Mouse (Mus musculus) bone marrow, adult 2 months (tissue): ENCODE data around the gene Rala. TPM values are rescaled to one million over a fixed set of nuclear protein-coding genes. Genes with fewer than 3 reads are reported as not detected.

Experiments
- H3K27ac ChIP-seq: fragments of 200-500 bp; 2 replicates; pipeline ENCODE4 v1.5.1; 2012; ENCODE audit warnings: low read depth, mild to moderate bottlenecking, control low read depth, inconsistent platforms, low read length; ENCODE audit not compliant: control insufficient read depth, poor library complexity, insufficient read depth
- H3K4me1 ChIP-seq: fragments of 200-500 bp; 2 replicates; pipeline ENCODE4 v1.6.1; 2011; ENCODE audit warnings: low read length; ENCODE audit not compliant: control insufficient read depth, insufficient read depth
- H3K4me3 ChIP-seq: fragments of 200-500 bp; replicated peaks from 2 replicates; pipeline ENCODE3; 2011; ENCODE audit warnings: mild to moderate bottlenecking, low read depth, low read length, control low read depth; ENCODE audit not compliant: control insufficient read depth
- CTCF ChIP-seq: fragments of 200-500 bp; IDR thresholded peaks from 2 replicates; pipeline ENCODE4 v1.5.1; 2011; ENCODE audit warnings: low read length, control low read depth; ENCODE audit not compliant: control insufficient read depth, insufficient read depth
- POLR2A ChIP-seq: fragments of 200-500 bp; IDR thresholded peaks from 2 replicates; pipeline ENCODE4 v1.6.1; 2011; ENCODE audit warnings: low read depth, mild to moderate bottlenecking, control low read depth, low read length, borderline replicate concordance; ENCODE audit not compliant: control insufficient read depth
- WGBS: fragments of 180-500 bp; shearing (Covaris S2); methylation state at CpG from one replicate; pipeline ENCODE4 v1.1.7; 2018; 5-methylcytosine and 5-hydroxymethylcytosine counted together
- polyA plus RNA-seq: library from polyadenylated mRNA; stranded (reverse); fragments of >200 nt; gene quantifications from 2 replicates; pipeline ENCODE4 v1.2.4, GENCODE M21; 2011; ENCODE audit warnings: low replicate concordance; ENCODE audit not compliant: missing spikeins, insufficient read depth, insufficient read length

Gene Rala
- polyA plus RNA-seq, 1 experiment: 19.0 TPM

DNA sequence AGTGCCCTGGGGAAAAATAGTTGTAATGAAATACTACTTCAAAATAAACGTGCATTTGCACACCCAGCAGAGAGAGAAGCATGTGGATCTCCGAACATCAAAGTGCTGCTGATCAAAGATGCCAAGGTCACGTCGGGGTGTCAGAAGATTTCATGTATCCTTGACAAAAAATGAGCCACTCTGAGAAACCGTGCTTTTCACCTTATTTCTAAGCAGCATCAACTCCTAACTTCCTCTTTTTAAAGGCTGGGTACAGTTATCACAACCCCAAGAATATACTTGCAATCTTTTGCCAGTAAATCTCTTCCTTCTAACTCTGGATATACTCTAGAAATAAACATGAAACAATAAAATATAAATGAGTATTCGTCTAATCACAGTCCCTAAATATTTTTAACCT is 1.7 kb downstream of the Rala start:
- H3K4me1 ChIP-seq: no peaks in the 10 kb centered on the region; the same call in 1 of the 2 replicates
- H3K4me3 ChIP-seq: no peak overlapping the region
- no peak overlapping the region for H3K27ac ChIP-seq
- 48% methylated on average over 6 of the region's 6 CpGs for WGBS
- TF ChIP-seq POLR2A (no peak), CTCF (no peak)

DNA sequence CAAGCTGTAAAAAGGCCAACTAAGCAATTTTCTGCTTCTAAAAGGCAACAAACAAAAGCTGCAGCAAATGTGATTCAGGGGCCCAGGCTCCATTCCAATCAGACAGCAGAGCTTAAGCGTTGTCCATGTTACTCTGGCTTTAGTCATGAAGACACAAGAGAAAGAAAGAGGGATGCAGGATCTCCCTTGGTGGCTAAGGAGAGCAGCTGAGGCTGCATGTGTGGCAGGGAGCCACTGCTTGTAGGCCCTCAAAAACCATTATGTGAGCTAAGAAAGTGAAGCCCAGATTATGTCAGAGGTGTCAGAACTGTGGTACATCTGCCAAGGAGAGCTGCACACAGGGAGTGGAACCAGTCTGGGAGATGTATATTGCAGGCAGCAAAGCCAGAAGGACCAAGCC is 36.7 kb downstream of the Rala start:
- TF ChIP-seq CTCF (no peak), POLR2A (no peak)
- H3K4me1 ChIP-seq: no peaks in the 10 kb centered on the region
- 76% methylated on average over 1 of the region's 1 CpGs for WGBS
- no peak overlapping the region for H3K27ac ChIP-seq
- no peak overlapping the region for H3K4me3 ChIP-seq

DNA sequence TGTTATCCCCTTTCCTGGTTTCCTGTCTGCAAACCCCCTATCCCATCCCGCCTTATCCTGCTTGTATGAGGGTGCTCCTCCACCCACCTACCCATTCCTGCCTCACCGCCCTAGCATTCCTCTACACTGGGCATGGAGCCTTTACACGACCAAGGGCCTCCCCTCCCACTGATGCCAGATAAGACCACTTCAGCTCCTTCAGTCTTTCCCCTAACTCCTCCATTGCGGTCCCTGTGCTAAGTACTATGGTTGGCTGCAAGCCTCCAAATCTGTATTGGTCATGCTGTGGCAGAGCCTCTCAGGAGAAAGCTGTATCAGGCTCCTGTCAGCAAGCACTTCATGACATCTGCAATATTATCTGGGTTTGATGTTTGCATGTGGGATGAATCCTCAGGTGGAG is 42.6 kb downstream of the Rala start:
- TF ChIP-seq POLR2A (no peak), CTCF (no peak)
- WGBS: 84% methylated on average over 4 of the region's 4 CpGs
- H3K4me3 ChIP-seq: no peak overlapping the region
- no peak overlapping the region for H3K27ac ChIP-seq
- H3K4me1 ChIP-seq: no peaks in the 10 kb centered on the region

DNA sequence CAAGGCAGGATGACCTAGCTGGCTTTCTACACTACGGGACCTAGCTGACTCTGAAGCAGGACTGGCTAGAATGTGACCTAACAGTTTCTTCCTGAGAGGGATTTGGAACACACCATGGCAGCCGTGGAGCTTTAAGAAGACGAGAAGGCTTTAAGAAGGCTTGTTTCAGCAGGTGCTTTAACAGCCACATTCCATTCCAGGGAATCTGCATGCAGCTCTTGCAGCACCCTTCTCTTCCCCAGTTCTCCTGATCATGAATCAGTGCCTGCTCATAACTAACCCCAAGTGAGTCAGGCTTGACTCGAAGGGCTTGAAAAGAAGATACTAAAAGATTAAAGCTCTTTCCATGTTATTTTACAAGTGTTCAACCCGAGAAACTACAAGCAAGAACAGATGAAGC is 43.4 kb downstream of the Rala start:
- whole genome bisulfite sequencing: 82% methylated on average over 5 of the region's 5 CpGs
- no peak for TF ChIP-seq POLR2A
- no peak for TF ChIP-seq CTCF
- Histone ChIP-seq H3K27ac (no peak overlapping the region), H3K4me1 (no peaks in the 10 kb centered on the region), H3K4me3 (no peak overlapping the region)

DNA sequence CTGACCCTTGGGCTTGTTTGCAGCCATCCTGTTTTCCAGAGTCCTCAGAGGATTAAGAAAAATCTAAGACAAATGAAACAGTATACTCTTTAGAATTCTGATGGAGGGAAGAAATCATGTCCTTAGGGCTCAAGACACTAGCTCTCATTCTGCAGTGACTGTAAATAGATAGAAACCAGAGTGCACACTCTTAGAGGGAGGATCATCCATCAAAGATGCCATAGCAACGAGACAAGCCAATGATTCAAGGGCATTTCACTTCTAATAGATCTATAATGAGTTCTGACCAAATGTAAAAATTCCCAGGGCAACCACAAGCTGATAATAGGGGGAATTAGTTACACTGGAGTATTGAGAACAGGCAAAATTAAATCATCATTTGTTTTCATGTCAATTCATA is 47.0 kb downstream of the Rala start:
- 77% methylated on average over 1 of the region's 1 CpGs for WGBS
- Histone ChIP-seq H3K4me1 (no peaks in the 10 kb centered on the region), H3K27ac (no peak overlapping the region), H3K4me3 (no peak overlapping the region)
- TF ChIP-seq POLR2A (no peak), CTCF (no peak)

DNA sequence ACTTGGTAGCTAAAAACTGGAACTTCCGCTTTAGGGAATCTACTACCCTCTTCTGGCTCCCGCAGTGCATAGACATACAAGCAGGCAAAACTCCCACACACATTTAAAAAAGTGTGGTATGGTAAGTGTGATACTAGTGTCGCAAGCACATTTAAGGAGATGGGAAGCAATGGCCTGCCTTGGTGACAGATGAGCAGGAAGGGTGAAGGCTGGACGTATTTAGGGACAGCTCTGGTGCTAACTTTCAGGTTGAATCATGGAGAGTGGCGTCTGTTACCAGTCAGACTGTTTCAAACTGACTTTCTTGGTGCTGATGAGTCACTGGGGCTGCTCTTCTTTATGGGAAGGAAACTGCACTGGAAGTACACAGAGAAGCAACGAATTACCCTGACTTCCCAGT is 52.5 kb downstream of the Rala start:
- 80% methylated on average over 6 of the region's 6 CpGs for WGBS
- no peak for TF ChIP-seq POLR2A
- Histone ChIP-seq H3K27ac (no peak overlapping the region), H3K4me1 (no peaks in the 10 kb centered on the region; the same call in 1 of the 2 replicates), H3K4me3 (no peak overlapping the region)

DNA sequence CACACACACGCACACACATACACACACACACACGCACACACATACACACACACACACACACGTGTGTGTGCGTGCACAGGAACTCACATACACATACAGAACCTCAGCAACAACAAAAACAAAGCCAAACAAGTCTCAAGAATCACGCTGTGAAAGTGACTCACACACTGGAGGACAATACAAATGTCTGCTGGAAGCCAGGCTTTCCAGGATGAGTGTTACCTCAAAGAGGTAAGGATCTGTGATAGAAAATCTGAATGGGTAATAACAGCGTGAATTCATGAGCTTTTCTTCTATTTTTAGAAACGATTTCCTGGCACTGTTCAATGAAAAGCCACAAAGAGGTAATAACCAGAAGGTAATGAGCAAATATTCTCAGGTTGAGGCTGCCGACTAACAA is 59.8 kb downstream of the Rala start:
- no peaks in the 10 kb centered on the region; the same call in 1 of the 2 replicates for H3K4me1 ChIP-seq
- WGBS: 80% methylated on average over 8 of the region's 8 CpGs
- TF ChIP-seq POLR2A: no peak
- no peak for TF ChIP-seq CTCF
- no peak overlapping the region for H3K4me3 ChIP-seq
- H3K27ac ChIP-seq: no peak overlapping the region

DNA sequence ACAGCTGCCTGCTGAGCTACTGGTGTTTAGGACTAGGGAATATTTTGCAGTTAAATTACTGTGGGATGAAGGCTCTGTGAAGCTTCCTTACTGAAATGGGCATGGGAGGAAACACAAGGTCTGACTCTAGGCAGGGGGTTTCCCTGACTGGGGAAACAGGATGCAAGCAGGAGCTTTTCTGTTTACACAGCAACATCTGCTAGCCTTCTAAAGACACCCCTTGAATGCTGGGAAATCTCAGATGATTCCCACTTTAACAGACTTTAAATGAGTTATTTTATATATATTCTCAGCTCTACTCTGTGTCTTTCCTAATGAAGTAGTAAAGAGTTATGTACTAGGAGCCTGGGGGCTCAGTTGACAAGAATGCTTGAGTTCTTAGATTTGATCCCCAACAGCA is 65.0 kb downstream of the Rala start:
- no peaks in the 10 kb centered on the region for H3K4me1 ChIP-seq
- H3K27ac ChIP-seq: no peak overlapping the region
- TF ChIP-seq CTCF (no peak), POLR2A (no peak)

DNA sequence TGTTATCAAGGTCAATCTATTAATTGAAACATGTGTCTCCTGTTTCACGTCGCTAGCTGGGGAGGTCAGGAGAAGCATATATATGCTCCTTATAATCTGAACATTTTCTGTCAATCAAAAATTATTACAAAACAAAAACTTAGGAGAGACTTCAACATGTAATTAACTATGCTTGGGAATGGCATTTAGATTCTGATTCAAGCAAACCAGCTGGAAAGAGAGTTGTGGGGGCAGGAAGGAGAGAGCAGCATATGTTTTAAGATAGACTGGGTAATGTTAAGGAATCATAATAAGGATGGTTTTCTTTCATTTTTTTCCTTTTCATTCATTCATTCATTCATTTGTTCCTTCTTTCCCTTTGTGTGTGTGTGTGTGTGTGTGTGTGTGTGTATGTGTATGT is 77.3 kb downstream of the Rala start:
- Histone ChIP-seq H3K27ac (no peak overlapping the region), H3K4me1 (no peaks in the 10 kb centered on the region), H3K4me3 (no peak overlapping the region)
- WGBS: 81% methylated on average over 2 of the region's 2 CpGs
- TF ChIP-seq POLR2A (no peak), CTCF (no peak)

More for the DNA sequence above, 65.0 kb downstream of the Rala start:
- H3K4me3 ChIP-seq: no peak overlapping the region
